Mouse (Mus musculus): ENCODE results near the gene Bsn. TPM values are rescaled to one million over a fixed set of nuclear protein-coding genes. Genes with fewer than 3 reads are reported as not detected.

Bsn gene
- total and polyA plus RNA-seq, 3 experiments: 2.8 to 7.9 (median 5.0) TPM

GRCm38 (mm10) chr9:108049016-108049455, 141.1 kb downstream of the Bsn start, which contains the start of gene Gmppb:
Gene Gmppb (plus strand): TSS chr9:108049242.
- H3K9me3 ChIP-seq (replicated peaks): no peaks in the 10 kb centered on the region
- DNase-seq (ENCODE audit: low spot score) (peak; percentile 97), ATAC-seq (ENCODE audit: extremely low read depth, insufficient number of reproducible peaks, low FRiP score, poor library complexity, severe bottlenecking) (peak; percentile 91)
- H3K27me3 ChIP-seq (ENCODE audit: insufficient read depth, low read length): no peaks in the 10 kb centered on the region; the same call in 1 of the 2 replicates
- peak within 1 kb of the TSS; percentile 80 for H3K4me3 ChIP-seq (ENCODE audit: low read depth, low read length)
- no peak for TF ChIP-seq GATA2 (IDR thresholded peaks at IDR 0.05; ENCODE audit: borderline replicate concordance, low read depth, low read length)
- TF ChIP-seq GATA1 (IDR thresholded peaks at IDR 0.05; ENCODE audit: borderline replicate concordance, low read length): no peak
- no peak for TF ChIP-seq CTCF (IDR thresholded peaks at IDR 0.05; ENCODE audit: low read depth, low read length)
- no peak for TF ChIP-seq TAL1 (conservative IDR thresholded peaks at IDR 0.05; ENCODE audit: low read depth, low read length)
- no peak for TF ChIP-seq POLR2AphosphoS5 (IDR thresholded peaks at IDR 0.05; ENCODE audit: insufficient replicate concordance, low read depth, low read length)
- H3K4me1 ChIP-seq (ENCODE audit: insufficient read depth, low read depth, low read length): peaks cover 80% of the 10 kb centered on the region
- peaks cover 84% of the 10 kb centered on the region for H3K36me3 ChIP-seq (replicated peaks)

- ATAC-seq (ENCODE audit: extremely low read depth, insufficient number of reproducible peaks, low FRiP score, poor library complexity, severe bottlenecking): no peak
- Histone ChIP-seq H3K4me1 (ENCODE audit: insufficient read depth, low read depth, low read length) (peaks cover 75% of the 10 kb centered on the region), H3K27me3 (ENCODE audit: insufficient read depth, low read length) (no peaks in the 10 kb centered on the region), H3K4me3 (ENCODE audit: low read depth, low read length) (peak overlapping the region; percentile 80), H3K9me3 (replicated peaks) (no peaks in the 10 kb centered on the region), H3K36me3 (replicated peaks) (peaks cover 84% of the 10 kb centered on the region)
- no peak for TF ChIP-seq GATA1 (IDR thresholded peaks at IDR 0.05; ENCODE audit: borderline replicate concordance, low read length)
- no peak for TF ChIP-seq TAL1 (conservative IDR thresholded peaks at IDR 0.05; ENCODE audit: low read depth, low read length)
- no peak for TF ChIP-seq GATA2 (IDR thresholded peaks at IDR 0.05; ENCODE audit: borderline replicate concordance, low read depth, low read length)
- no peak for TF ChIP-seq POLR2AphosphoS5 (IDR thresholded peaks at IDR 0.05; ENCODE audit: insufficient replicate concordance, low read depth, low read length)
- TF ChIP-seq CTCF (IDR thresholded peaks at IDR 0.05; ENCODE audit: low read depth, low read length): no peak
- DNase-seq (ENCODE audit: low spot score): peak; percentile 23
These were observed 141.6 kb downstream of the Bsn start for GRCm38 (mm10) chr9:108048566-108048955.

DNA sequence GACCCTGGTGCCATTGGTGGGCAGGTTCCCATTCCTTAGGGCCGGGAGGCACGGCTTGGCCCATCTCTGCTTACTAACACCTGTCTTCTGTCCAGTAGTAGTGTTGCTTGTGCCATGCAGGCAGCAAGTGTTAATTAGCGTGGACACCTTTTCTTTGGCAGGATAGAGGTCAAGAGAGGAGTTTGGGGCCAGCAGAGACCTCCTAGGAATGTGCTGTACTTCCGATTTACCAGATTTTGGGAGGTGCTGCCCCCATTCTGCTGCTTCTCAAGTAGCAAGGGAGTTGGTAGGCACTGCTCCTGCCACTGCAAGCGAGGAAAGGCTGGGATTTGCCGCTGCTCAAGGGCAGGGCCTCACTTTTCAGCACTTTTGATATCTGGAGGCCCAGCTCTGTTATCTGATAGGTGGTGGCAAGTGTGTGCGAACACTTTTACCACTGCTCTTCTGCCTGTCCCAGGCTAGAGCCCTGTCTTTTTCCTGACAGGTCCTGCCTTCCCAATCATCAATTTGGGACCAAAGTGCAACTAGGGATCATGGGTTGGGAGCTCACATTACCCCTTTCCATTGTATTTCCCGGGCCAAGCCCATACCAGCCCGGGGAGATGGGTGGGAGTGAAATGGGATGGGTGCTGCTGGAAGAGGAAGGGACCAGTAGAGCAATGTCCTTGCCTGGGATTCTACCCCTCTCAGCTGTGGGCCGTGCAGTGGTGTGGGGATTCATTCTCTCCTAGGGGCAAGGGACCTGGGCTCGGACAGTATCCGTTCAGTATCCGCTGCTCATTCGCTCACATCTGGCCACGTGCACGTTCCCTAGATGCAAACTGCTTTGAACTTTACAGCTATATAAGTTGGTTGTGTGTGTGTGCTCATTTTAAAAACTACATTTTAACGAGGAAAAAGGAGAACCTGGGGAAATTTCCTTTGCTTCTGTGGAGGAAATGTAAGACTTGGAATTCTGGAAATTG, 142.3 kb downstream of the Bsn start:
- TF ChIP-seq GATA2 (IDR thresholded peaks at IDR 0.05; ENCODE audit: borderline replicate concordance, low read depth, low read length) (no peak), POLR2AphosphoS5 (IDR thresholded peaks at IDR 0.05; ENCODE audit: insufficient replicate concordance, low read depth, low read length) (no peak), TAL1 (conservative IDR thresholded peaks at IDR 0.05; ENCODE audit: low read depth, low read length) (no peak), GATA1 (IDR thresholded peaks at IDR 0.05; ENCODE audit: borderline replicate concordance, low read length) (no peak)
- DNase-seq (ENCODE audit: low spot score): no peak
- Histone ChIP-seq H3K9me3 (replicated peaks) (no peaks in the 10 kb centered on the region), H3K27me3 (ENCODE audit: insufficient read depth, low read length) (no peaks in the 10 kb centered on the region), H3K4me3 (ENCODE audit: low read depth, low read length) (peak overlapping the region; percentile 80), H3K4me1 (ENCODE audit: insufficient read depth, low read depth, low read length) (peaks cover 69% of the 10 kb centered on the region), H3K36me3 (replicated peaks) (peaks cover 84% of the 10 kb centered on the region)
- no peak for ATAC-seq (ENCODE audit: extremely low read depth, insufficient number of reproducible peaks, low FRiP score, poor library complexity, severe bottlenecking)

DNA sequence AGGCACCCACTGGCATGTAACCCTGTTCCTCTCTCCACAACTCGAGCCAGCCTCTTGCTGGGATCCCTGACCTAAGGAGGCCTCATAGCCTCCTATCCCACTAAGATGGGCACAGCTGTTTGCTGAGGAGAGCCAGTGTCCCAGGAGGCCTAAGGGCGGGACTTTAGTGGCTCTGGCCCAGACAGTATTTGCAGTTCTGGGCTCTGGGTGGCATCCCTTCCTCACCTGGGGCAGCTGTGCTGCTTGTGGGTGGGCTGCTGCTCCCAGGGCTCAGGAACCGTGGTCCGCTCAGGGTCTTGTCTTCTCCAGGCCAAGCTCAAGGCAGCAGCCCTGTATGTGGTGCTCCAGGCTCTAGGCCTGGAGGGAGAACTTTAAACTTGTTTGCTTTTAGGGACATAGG, 143.6 kb downstream of the Bsn start:
- TF ChIP-seq GATA2 (IDR thresholded peaks at IDR 0.05; ENCODE audit: borderline replicate concordance, low read depth, low read length): no peak
- TF ChIP-seq GATA1 (IDR thresholded peaks at IDR 0.05; ENCODE audit: borderline replicate concordance, low read length): no peak
- no peak for TF ChIP-seq POLR2AphosphoS5 (IDR thresholded peaks at IDR 0.05; ENCODE audit: insufficient replicate concordance, low read depth, low read length)
- no peak for TF ChIP-seq TAL1 (conservative IDR thresholded peaks at IDR 0.05; ENCODE audit: low read depth, low read length)
- TF ChIP-seq CTCF (IDR thresholded peaks at IDR 0.05; ENCODE audit: low read depth, low read length): no peak
- Histone ChIP-seq H3K36me3 (replicated peaks) (peaks cover 84% of the 10 kb centered on the region), H3K9me3 (replicated peaks) (no peaks in the 10 kb centered on the region), H3K27me3 (ENCODE audit: insufficient read depth, low read length) (no peaks in the 10 kb centered on the region), H3K4me3 (ENCODE audit: low read depth, low read length) (no peak overlapping the region), H3K4me1 (ENCODE audit: insufficient read depth, low read depth, low read length) (peaks cover 56% of the 10 kb centered on the region)
- ATAC-seq (ENCODE audit: extremely low read depth, insufficient number of reproducible peaks, low FRiP score, poor library complexity, severe bottlenecking) (no peak), DNase-seq (ENCODE audit: low spot score) (no peak)

Other genes with a start within 250 kb of the Bsn start
Only the 20 nearest of the 22 such genes appear.
- gene Uba7, start 214.9 kb downstream of the Bsn start, total RNA-seq (2014; fragmentation: Nextera tagmentation): 44.5 and 87.9 TPM in 2 replicates
- gene Uba7, start 214.9 kb downstream of the Bsn start, total RNA-seq (2017): 145 and 186 TPM in 2 replicates
- gene Uba7, start 214.9 kb downstream of the Bsn start, polyA plus RNA-seq (2012): 18.3 and 34.2 TPM in 2 replicates
- 0.75 and 1.0 TPM in 2 replicates for gene Gm20661, start 207.3 kb downstream of the Bsn start, total RNA-seq (2014; fragmentation: Nextera tagmentation)
- gene Gm20661, start 207.3 kb downstream of the Bsn start, total RNA-seq (2017): 1.8 and 2.6 TPM in 2 replicates
- gene Gm20661, start 207.3 kb downstream of the Bsn start, polyA plus RNA-seq (2012): 0.15 TPM in 1 of 2 replicates, not detected in the other
- gene Inka1, start 204.5 kb downstream of the Bsn start, total RNA-seq (2014; fragmentation: Nextera tagmentation): 24.6 and 28.1 TPM in 2 replicates
- 74.4 and 83.2 TPM in 2 replicates for gene Inka1, start 204.5 kb downstream of the Bsn start, total RNA-seq (2017)
- 75.6 and 81.1 TPM in 2 replicates for gene Inka1, start 204.5 kb downstream of the Bsn start, polyA plus RNA-seq (2012)
- gene Cdhr4, start 197.9 kb downstream of the Bsn start, total RNA-seq (2014; fragmentation: Nextera tagmentation): 2.9 and 4.0 TPM in 2 replicates
- 8.4 and 11.3 TPM in 2 replicates for gene Cdhr4, start 197.9 kb downstream of the Bsn start, total RNA-seq (2017)
- gene Cdhr4, start 197.9 kb downstream of the Bsn start, polyA plus RNA-seq (2012): 0.40 and 0.57 TPM in 2 replicates
- gene Gm20662, start 194.0 kb downstream of the Bsn start, total RNA-seq (2014; fragmentation: Nextera tagmentation): not detected in 2 replicates
- gene Gm20662, start 194.0 kb downstream of the Bsn start, total RNA-seq (2017): 0.76 and 2.4 TPM in 2 replicates
- gene Gm20662, start 194.0 kb downstream of the Bsn start, polyA plus RNA-seq (2012): 0.14 and 0.27 TPM in 2 replicates
- 28.5 and 30.8 TPM in 2 replicates for gene Ip6k1, start 187.9 kb downstream of the Bsn start, total RNA-seq (2014; fragmentation: Nextera tagmentation)
- gene Ip6k1, start 187.9 kb downstream of the Bsn start, total RNA-seq (2017): 52.3 and 55.9 TPM in 2 replicates
- 57.6 and 58.5 TPM in 2 replicates for gene Ip6k1, start 187.9 kb downstream of the Bsn start, polyA plus RNA-seq (2012)
- gene Gmppb, start 141.1 kb downstream of the Bsn start, total RNA-seq (2014; fragmentation: Nextera tagmentation): 7.2 and 8.5 TPM in 2 replicates
- 19.4 and 22.0 TPM in 2 replicates for gene Gmppb, start 141.1 kb downstream of the Bsn start, total RNA-seq (2017)
- gene Gmppb, start 141.1 kb downstream of the Bsn start, polyA plus RNA-seq (2012): 5.1 and 6.6 TPM in 2 replicates
- 0.63 TPM in 1 of 2 replicates, not detected in the other for gene Amigo3, start 137.2 kb downstream of the Bsn start, total RNA-seq (2014; fragmentation: Nextera tagmentation)
- 1.7 and 2.0 TPM in 2 replicates for gene Amigo3, start 137.2 kb downstream of the Bsn start, total RNA-seq (2017)
- gene Amigo3, start 137.2 kb downstream of the Bsn start, polyA plus RNA-seq (2012): 0.31 and 0.35 TPM in 2 replicates
- 7.1 and 11.0 TPM in 2 replicates for gene Mst1, start 109.9 kb downstream of the Bsn start, total RNA-seq (2014; fragmentation: Nextera tagmentation)
- gene Mst1, start 109.9 kb downstream of the Bsn start, total RNA-seq (2017): 16.6 and 17.9 TPM in 2 replicates
- gene Mst1, start 109.9 kb downstream of the Bsn start, polyA plus RNA-seq (2012): 6.7 and 8.4 TPM in 2 replicates
- 104 and 255 TPM in 2 replicates for gene Rnf123, start 107.0 kb downstream of the Bsn start, total RNA-seq (2014; fragmentation: Nextera tagmentation)
- 18.6 and 23.5 TPM in 2 replicates for gene Rnf123, start 107.0 kb downstream of the Bsn start, total RNA-seq (2017)
- gene Rnf123, start 107.0 kb downstream of the Bsn start, polyA plus RNA-seq (2012): 39.5 and 74.5 TPM in 2 replicates
- 65.0 and 148 TPM in 2 replicates for gene Apeh, start 95.8 kb downstream of the Bsn start, total RNA-seq (2014; fragmentation: Nextera tagmentation)
- 119 and 131 TPM in 2 replicates for gene Apeh, start 95.8 kb downstream of the Bsn start, total RNA-seq (2017)
- gene Apeh, start 95.8 kb downstream of the Bsn start, polyA plus RNA-seq (2012): 48.8 and 67.5 TPM in 2 replicates
- 21.9 and 22.1 TPM in 2 replicates for gene Dag1, start 73.6 kb upstream of the Bsn start, total RNA-seq (2014; fragmentation: Nextera tagmentation)
- 6.0 and 6.1 TPM in 2 replicates for gene Dag1, start 73.6 kb upstream of the Bsn start, total RNA-seq (2017)
- 11.9 and 13.5 TPM in 2 replicates for gene Dag1, start 73.6 kb upstream of the Bsn start, polyA plus RNA-seq (2012)
- 17.6 and 20.2 TPM in 2 replicates for gene Nicn1, start 100.0 kb upstream of the Bsn start, total RNA-seq (2014; fragmentation: Nextera tagmentation)
- gene Nicn1, start 100.0 kb upstream of the Bsn start, total RNA-seq (2017): 5.8 and 7.6 TPM in 2 replicates
- 0.35 and 0.52 TPM in 2 replicates for gene Nicn1, start 100.0 kb upstream of the Bsn start, polyA plus RNA-seq (2012)
- 0.90 and 1.2 TPM in 2 replicates for gene Amt, start 106.5 kb upstream of the Bsn start, total RNA-seq (2014; fragmentation: Nextera tagmentation)
- 0.44 and 0.93 TPM in 2 replicates for gene Amt, start 106.5 kb upstream of the Bsn start, total RNA-seq (2017)
- 0.03 and 0.09 TPM in 2 replicates for gene Amt, start 106.5 kb upstream of the Bsn start, polyA plus RNA-seq (2012)
- gene Rhoa, start 115.7 kb upstream of the Bsn start, total RNA-seq (2014; fragmentation: Nextera tagmentation): 409 and 426 TPM in 2 replicates
- 215 and 235 TPM in 2 replicates for gene Rhoa, start 115.7 kb upstream of the Bsn start, total RNA-seq (2017)
- 122 and 136 TPM in 2 replicates for gene Rhoa, start 115.7 kb upstream of the Bsn start, polyA plus RNA-seq (2012)
- 24.2 TPM in 2 replicates for gene Tcta, start 115.8 kb upstream of the Bsn start, total RNA-seq (2014; fragmentation: Nextera tagmentation)
- gene Tcta, start 115.8 kb upstream of the Bsn start, total RNA-seq (2017): 11.9 and 14.6 TPM in 2 replicates
- gene Tcta, start 115.8 kb upstream of the Bsn start, polyA plus RNA-seq (2012): 1.5 and 3.6 TPM in 2 replicates
- gene Gpx1, start 148.5 kb upstream of the Bsn start, total RNA-seq (2014; fragmentation: Nextera tagmentation): 1,641 and 1,695 TPM in 2 replicates
- gene Gpx1, start 148.5 kb upstream of the Bsn start, total RNA-seq (2017): 1,228 and 1,354 TPM in 2 replicates
- gene Gpx1, start 148.5 kb upstream of the Bsn start, polyA plus RNA-seq (2012): 470 and 543 TPM in 2 replicates
- gene Usp4, start 157.5 kb upstream of the Bsn start, total RNA-seq (2014; fragmentation: Nextera tagmentation): 126 and 131 TPM in 2 replicates
- 76.5 and 78.6 TPM in 2 replicates for gene Usp4, start 157.5 kb upstream of the Bsn start, total RNA-seq (2017)
- 60.8 and 97.3 TPM in 2 replicates for gene Usp4, start 157.5 kb upstream of the Bsn start, polyA plus RNA-seq (2012)
- gene 1700102P08Rik, start 202.4 kb upstream of the Bsn start, total RNA-seq (2014; fragmentation: Nextera tagmentation): not detected in 2 replicates
- gene 1700102P08Rik, start 202.4 kb upstream of the Bsn start, total RNA-seq (2017): 0.44 and 1.3 TPM in 2 replicates
- gene 1700102P08Rik, start 202.4 kb upstream of the Bsn start, polyA plus RNA-seq (2012): 0.29 and 0.81 TPM in 2 replicates
- gene Ccdc36, start 238.1 kb upstream of the Bsn start, total RNA-seq (2014; fragmentation: Nextera tagmentation): not detected in 2 replicates
- 0.22 TPM in 1 of 2 replicates, not detected in the other for gene Ccdc36, start 238.1 kb upstream of the Bsn start, total RNA-seq (2017)
- gene Ccdc36, start 238.1 kb upstream of the Bsn start, polyA plus RNA-seq (2012): not detected in 2 replicates